16 mouse cellular contexts compared by ENCODE assay signal in genomic region chr9:96056417-96057223, GRCm38 (mm10).
A peak's percentile ranks its signal among the peaks of the same experiment; 100 is the strongest.
DNase-seq lines count a peak whose midpoint lies in the region; ATAC-seq and TF ChIP-seq lines count a peak whose summit lies in the region.
"Had no signal": no experiment of that assay in that cellular context is flagged by ENCODE, and none has a peak within 500 bp of the region (broad histone marks: within the 10 kb centered on the region; RNA-seq: fewer than 3 reads in every experiment).

No protein-coding gene starts in this region.

- no peak overlapping the region for H3K4me2 ChIP-seq in midbrain, embryonic 11.5 days
- H3K4me2 ChIP-seq in midbrain, embryonic 14.5 days (ENCODE audit: low read length) = no peak overlapping the region
- H3K4me2 ChIP-seq in intestine, embryonic 15.5 days (replicated peaks) = no peak overlapping the region
- no peak overlapping the region for H3K4me2 ChIP-seq in stomach, postnatal 0 days (replicated peaks; ENCODE audit: low read depth)
- H3K4me2 ChIP-seq: hindbrain, embryonic 13.5 days; limb, embryonic 15.5 days; lung, embryonic 14.5 days had no signal

- no peak overlapping the region for H3K4me3 ChIP-seq in midbrain, embryonic 11.5 days (ENCODE audit: low read depth, low read length)
- H3K4me3 ChIP-seq in midbrain, embryonic 14.5 days (replicated peaks; ENCODE audit: low read depth, low read length) = no peak overlapping the region
- H3K4me3 ChIP-seq in intestine, embryonic 15.5 days (replicated peaks) = no peak overlapping the region
- no peak overlapping the region for H3K4me3 ChIP-seq in stomach, postnatal 0 days (ENCODE audit: low read depth, low read length)
- H3K4me3 ChIP-seq: hindbrain, embryonic 13.5 days; left cerebral cortex, adult 2 months; limb, embryonic 15.5 days had no signal

- DNase-seq in adrenal gland, adult 2 months = peak; percentile 10
- DNase-seq in adrenal gland, adult 18-20 months (ENCODE audit: low spot score in 2 of 2) = no peak
- peak; percentile 73 for DNase-seq in midbrain, embryonic 11.5 days (ENCODE audit: low spot score, missing footprints)
- no peak for DNase-seq in midbrain, embryonic 14.5 days
- peak; percentile 55 for DNase-seq in kidney, postnatal 14 days
- no peak for DNase-seq in stomach, postnatal 0 days (ENCODE audit: low spot score)
- DNase-seq in gastrocnemius, postnatal 4 days (ENCODE audit: low spot score in 2 of 2) = no peak
- DNase-seq: cerebellum, adult 8-10 months; heart, adult 11 months; lung, embryonic 14.5 days; right cerebral cortex, postnatal 25 days; thymus, adult 2 months had no signal

- H3K27ac ChIP-seq in midbrain, embryonic 11.5 days (ENCODE audit: low read depth, low read length) = no peak overlapping the region
- H3K27ac ChIP-seq in midbrain, embryonic 14.5 days (replicated peaks; ENCODE audit: low read depth, low read length) = no peak overlapping the region
- no peak overlapping the region for H3K27ac ChIP-seq in intestine, embryonic 15.5 days
- H3K27ac ChIP-seq in stomach, postnatal 0 days (replicated peaks) = no peak overlapping the region
- H3K27ac ChIP-seq: hindbrain, embryonic 13.5 days; left cerebral cortex, adult 2 months; limb, embryonic 15.5 days had no signal

- 89% methylated on average over 6 of the region's 6 CpGs for WGBS in midbrain, embryonic 11.5 days
- WGBS in midbrain, embryonic 14.5 days = 97% methylated on average over 6 of the region's 6 CpGs
- WGBS in intestine, embryonic 15.5 days = 75% methylated on average over 6 of the region's 6 CpGs
- 78% methylated on average over 6 of the region's 6 CpGs for WGBS in stomach, postnatal 0 days

- no peaks in the 10 kb centered on the region for H3K27me3 ChIP-seq in midbrain, embryonic 11.5 days (ENCODE audit: control insufficient read depth, insufficient read depth, low read length)
- H3K27me3 ChIP-seq in midbrain, embryonic 14.5 days (ENCODE audit: control insufficient read depth, insufficient read depth, low read length) = no peaks in the 10 kb centered on the region
- no peaks in the 10 kb centered on the region for H3K27me3 ChIP-seq in intestine, embryonic 15.5 days (replicated peaks)
- H3K27me3 ChIP-seq in stomach, postnatal 0 days (ENCODE audit: control insufficient read depth, insufficient read depth, low read length) = no peaks in the 10 kb centered on the region
- H3K27me3 ChIP-seq: hindbrain, embryonic 13.5 days; limb, embryonic 15.5 days had no signal

- H3K9ac ChIP-seq in midbrain, embryonic 11.5 days (ENCODE audit: low read length) = no peak overlapping the region
- no peak overlapping the region for H3K9ac ChIP-seq in midbrain, embryonic 14.5 days (replicated peaks; ENCODE audit: low read length)
- H3K9ac ChIP-seq in intestine, embryonic 15.5 days = no peak overlapping the region
- H3K9ac ChIP-seq in stomach, postnatal 0 days (ENCODE audit: low read length) = no peak overlapping the region
- H3K9ac ChIP-seq: hindbrain, embryonic 13.5 days; limb, embryonic 15.5 days; lung, embryonic 14.5 days had no signal

- no peak for TF ChIP-seq CTCF in stomach, postnatal 0 days (IDR thresholded peaks at IDR 0.05; ENCODE audit: low read depth)

- no peak for ATAC-seq in midbrain, embryonic 11.5 days (ENCODE audit: low FRiP score)
- no peak for ATAC-seq in midbrain, embryonic 14.5 days (ENCODE audit: low FRiP score, low TSS enrichment)
- ATAC-seq in intestine, embryonic 15.5 days = no peak
- ATAC-seq in stomach, postnatal 0 days (ENCODE audit: low FRiP score, low TSS enrichment) = no peak

- H3K4me1 ChIP-seq in midbrain, embryonic 11.5 days (ENCODE audit: control insufficient read depth, insufficient read depth, low read length) = no peaks in the 10 kb centered on the region
- H3K4me1 ChIP-seq in midbrain, embryonic 14.5 days (ENCODE audit: control insufficient read depth, insufficient read depth, low read length) = no peaks in the 10 kb centered on the region
- H3K4me1 ChIP-seq in intestine, embryonic 15.5 days (replicated peaks) = no peaks in the 10 kb centered on the region
- H3K4me1 ChIP-seq in stomach, postnatal 0 days (replicated peaks; ENCODE audit: control insufficient read depth, insufficient read depth) = no peaks in the 10 kb centered on the region
- H3K4me1 ChIP-seq: hindbrain, embryonic 13.5 days had no signal

- TF ChIP-seq EP300 in stomach, postnatal 0 days (optimal IDR thresholded peaks at IDR 0.05) = no peak

- H3K9me3 ChIP-seq in midbrain, embryonic 11.5 days (ENCODE audit: control insufficient read depth, low read length) = no peaks in the 10 kb centered on the region
- peaks cover 2% of the 10 kb centered on the region; the same call in 1 of the 2 replicates for H3K9me3 ChIP-seq in midbrain, embryonic 14.5 days (ENCODE audit: control insufficient read depth, low read length)
- H3K9me3 ChIP-seq in intestine, embryonic 15.5 days = no peaks in the 10 kb centered on the region
- H3K9me3 ChIP-seq in stomach, postnatal 0 days (ENCODE audit: control insufficient read depth, low read length) = no peaks in the 10 kb centered on the region
- H3K9me3 ChIP-seq: limb, embryonic 15.5 days had no signal

- H3K36me3 ChIP-seq in midbrain, embryonic 11.5 days (ENCODE audit: control insufficient read depth, insufficient read depth, low read length) = peaks cover 14% of the 10 kb centered on the region
- H3K36me3 ChIP-seq in midbrain, embryonic 14.5 days (ENCODE audit: control insufficient read depth, insufficient read depth, low read length) = peaks cover 61% of the 10 kb centered on the region
- 0 out of 2 replicates have a peak, but pooled peaks cover 12% of the 10 kb centered on the region for H3K36me3 ChIP-seq in intestine, embryonic 15.5 days
- H3K36me3 ChIP-seq in stomach, postnatal 0 days (ENCODE audit: control insufficient read depth, insufficient read depth, low read length) = peaks cover 13% of the 10 kb centered on the region

Comparison
In these comparisons a context has a peak if more than half of its experiments do, and no peak if none do; other contexts are left out.
1. DNase-seq: peak in adrenal gland, adult 2 months (single experiment), midbrain, embryonic 11.5 days (single experiment) and kidney, postnatal 14 days (single experiment); none in adrenal gland, adult 18-20 months (0 of 2), midbrain, embryonic 14.5 days (single experiment), stomach, postnatal 0 days (single experiment) and gastrocnemius, postnatal 4 days (0 of 2).